Mouse (Mus musculus) E14TG2a.4 (cell line): Measurements from ENCODE around the gene Tab1.

Source experiments
- CTCF ChIP-seq: conservative IDR thresholded peaks from 2 replicates; pipeline ENCODE4 v1.5.1; 2014; ENCODE audit warnings: low read length
- NANOG ChIP-seq: IDR thresholded peaks from 2 replicates; pipeline ENCODE4 v1.6.1; 2014; ENCODE audit warnings: borderline replicate concordance, low read length, mixed read lengths
- POU5F1 ChIP-seq: IDR thresholded peaks from 2 replicates; pipeline ENCODE4 v1.6.1; 2014; ENCODE audit warnings: low read length, borderline replicate concordance

- TF ChIP-seq NANOG (no peak), CTCF (no peak), POU5F1 (no peak)
Observed at GRCm38 (mm10) chr15:80133682-80134449, 939 bp downstream of the Tab1 start.
